Mouse (Mus musculus) midbrain, embryonic 13.5 days (tissue): ENCODE results near the gene Plekhm1. TPM values are rescaled to one million over a fixed set of nuclear protein-coding genes. Genes with fewer than 3 reads are reported as not detected.
"Not testable (repeated sequence)": the region's sequence is repeated elsewhere in the genome, so short reads cannot be mapped to it uniquely, and the experiment has no call there.

Experiments used
- ATAC-seq: fragments of 200-750 bp; cut with Nextera tagmentation; 2 replicates; pipeline ENCODE4 v1.8.0; 2017; ENCODE audit warnings: mild to moderate bottlenecking, moderate TSS enrichment, moderate library complexity
- H3K27ac ChIP-seq: fragments of 300-500 bp; sonication (generic); 2 replicates; pipeline ENCODE4 v1.5.1; 2015; ENCODE audit warnings: inconsistent platforms, mild to moderate bottlenecking, moderate library complexity
- H3K27me3 ChIP-seq: fragments of 300-500 bp; sonication (generic); 2 replicates; pipeline ENCODE4 v1.6.1; 2015; ENCODE audit warnings: mild to moderate bottlenecking, inconsistent platforms
- H3K36me3 ChIP-seq: fragments of 300-500 bp; sonication (generic); 2 replicates; pipeline ENCODE4 v1.6.1; 2015; ENCODE audit warnings: mild to moderate bottlenecking, inconsistent platforms
- H3K4me1 ChIP-seq: fragments of 300-500 bp; sonication (generic); replicated peaks from 2 replicates; pipeline ENCODE4 v1.6.1; 2015; ENCODE audit warnings: inconsistent platforms
- H3K4me2 ChIP-seq: fragments of 300-500 bp; sonication (generic); replicated peaks from 2 replicates; pipeline ENCODE4 v1.6.1; 2015; ENCODE audit warnings: moderate library complexity, mild to moderate bottlenecking, inconsistent platforms
- H3K4me3 ChIP-seq: fragments of 300-500 bp; sonication (generic); replicated peaks from 2 replicates; pipeline ENCODE4 v1.5.1; 2015; ENCODE audit warnings: mild to moderate bottlenecking, inconsistent platforms
- H3K9ac ChIP-seq: fragments of 300-500 bp; sonication (generic); replicated peaks from 2 replicates; pipeline ENCODE4 v1.6.1; 2015; ENCODE audit warnings: mild to moderate bottlenecking, inconsistent platforms
- H3K9me3 ChIP-seq: fragments of 300-500 bp; sonication (generic); 2 replicates; pipeline ENCODE4 v1.6.1; 2016; ENCODE audit warnings: mild to moderate bottlenecking, inconsistent platforms
- WGBS: fragments of 180-500 bp; shearing (Covaris S2); methylation state at CpG from one replicate; pipeline ENCODE4 v1.1.7; 2015; 5-methylcytosine and 5-hydroxymethylcytosine counted together
- polyA plus RNA-seq: library from polyadenylated mRNA; unstranded; fragments of >200 nt; fragmentation: Nextera tagmentation; extraction: Ambion mirVana; gene quantifications from 2 replicates; pipeline ENCODE4 v1.2.1, GENCODE M21; 2015

Plekhm1 gene
- polyA plus RNA-seq, 1 experiment from 2014 or later, result 9.4 TPM

GRCm38 (mm10) chr11:103407136-103407535 lies 5.4 kb downstream of the Plekhm1 start:
- ATAC-seq, H3K4me2 ChIP-seq, H3K27ac ChIP-seq, H3K27me3 ChIP-seq, H3K9ac ChIP-seq, H3K4me3 ChIP-seq, H3K9me3 ChIP-seq: not testable (repeated sequence)
- H3K36me3 ChIP-seq, result peaks cover 35% of the 10 kb centered on the region
- WGBS, result 66% methylated on average over 5 of the region's 5 CpGs
- H3K4me1 ChIP-seq, result peaks cover 21% of the 10 kb centered on the region

- no peak overlapping the region for H3K4me3 ChIP-seq
- H3K9me3 ChIP-seq, result no peaks in the 10 kb centered on the region
- H3K27ac ChIP-seq, result no peak overlapping the region
- no peak for ATAC-seq
- peaks cover 36% of the 10 kb centered on the region for H3K36me3 ChIP-seq
- 84% methylated on average over 7 of the region's 7 CpGs for WGBS
- peaks cover 15% of the 10 kb centered on the region for H3K4me1 ChIP-seq
- no peaks in the 10 kb centered on the region for H3K27me3 ChIP-seq
- no peak overlapping the region for H3K4me2 ChIP-seq
- H3K9ac ChIP-seq, result no peak overlapping the region
These were observed 5.9 kb downstream of the Plekhm1 start for GRCm38 (mm10) chr11:103406551-103406950.

DNA sequence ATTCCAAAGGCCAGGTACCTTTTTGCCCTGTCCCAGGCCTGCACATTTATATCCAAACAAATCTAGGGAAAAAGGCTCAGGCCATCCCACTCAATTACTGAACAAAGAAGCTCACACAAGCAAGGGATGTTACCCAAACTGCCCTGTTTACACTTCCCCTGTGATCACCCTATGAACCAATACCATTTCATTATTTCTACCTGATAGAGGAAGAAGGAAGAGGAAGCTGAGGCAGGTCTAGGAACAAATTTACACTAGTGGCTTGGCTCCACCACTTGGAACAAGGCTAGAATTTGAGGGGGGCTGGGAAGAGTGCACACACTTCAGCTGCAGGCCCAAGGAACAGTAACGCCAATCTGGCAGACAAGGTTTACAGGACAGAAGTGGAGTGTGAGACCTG lies 6.7 kb downstream of the Plekhm1 start:
- no peak for ATAC-seq
- peaks cover 36% of the 10 kb centered on the region for H3K36me3 ChIP-seq

DNA sequence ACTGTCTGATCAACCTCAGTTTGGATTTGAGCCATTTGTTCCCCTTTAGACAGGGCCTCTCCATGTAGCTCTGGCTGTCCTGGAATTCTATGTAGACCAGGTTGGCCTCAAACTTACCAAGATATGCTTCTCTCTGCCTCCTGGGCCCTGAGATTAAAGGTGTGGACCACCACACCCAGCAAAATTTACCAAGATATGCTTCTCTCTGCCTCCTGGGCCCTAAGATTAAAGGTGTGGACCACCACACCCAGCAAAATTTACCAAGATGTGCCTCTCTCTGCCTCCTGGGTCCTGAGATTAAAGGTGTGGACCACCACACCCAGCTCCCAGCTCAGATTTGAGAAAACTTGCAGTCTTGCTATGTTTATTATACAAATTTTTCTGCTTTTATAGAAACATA lies 7.9 kb downstream of the Plekhm1 start:
- ATAC-seq, result no peak
- Histone ChIP-seq H3K9me3 (no peaks in the 10 kb centered on the region), H3K4me2 (no peak overlapping the region), H3K9ac (no peak overlapping the region), H3K27me3 (no peaks in the 10 kb centered on the region), H3K36me3 (peaks cover 36% of the 10 kb centered on the region), H3K4me3 (no peak overlapping the region), H3K27ac (no peak overlapping the region), H3K4me1 (0 out of 2 replicates have a peak, but pooled peaks cover 7% of the 10 kb centered on the region)

More for the DNA sequence above, 6.7 kb downstream of the Plekhm1 start:
- Histone ChIP-seq H3K27ac (no peak overlapping the region), H3K27me3 (no peaks in the 10 kb centered on the region), H3K9me3 (no peaks in the 10 kb centered on the region), H3K4me1 (peaks cover 8% of the 10 kb centered on the region; the same call in 1 of the 2 replicates), H3K4me2 (no peak overlapping the region), H3K4me3 (no peak overlapping the region), H3K9ac (no peak overlapping the region)
- 83% methylated on average over 1 of the region's 1 CpGs for WGBS

DNA sequence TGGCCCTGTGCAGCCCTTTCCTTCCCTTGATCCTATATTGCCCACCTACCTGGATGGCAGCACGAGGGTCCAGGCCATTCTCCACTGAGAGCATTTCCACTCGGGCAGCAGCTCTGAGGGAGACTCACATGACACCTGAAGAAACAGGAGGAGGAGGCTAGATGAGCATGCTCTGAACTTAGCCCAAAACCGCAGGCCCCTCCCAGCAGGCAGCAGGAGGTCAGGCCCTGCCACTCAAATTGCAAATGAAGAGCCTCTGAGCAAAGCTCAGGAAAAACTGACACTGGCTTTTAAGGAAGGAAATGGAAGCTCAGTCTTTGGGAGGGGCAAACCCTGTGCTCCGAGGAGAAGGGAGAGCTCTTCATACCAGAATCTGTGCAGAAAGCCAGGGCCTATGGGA lies 8.7 kb downstream of the Plekhm1 start:
- H3K4me3 ChIP-seq, result no peak overlapping the region
- H3K9ac ChIP-seq, result no peak overlapping the region
- WGBS, result 71% methylated on average over 4 of the region's 4 CpGs
- no peak for ATAC-seq
- no peak overlapping the region for H3K27ac ChIP-seq
- H3K27me3 ChIP-seq, result no peaks in the 10 kb centered on the region
- no peak overlapping the region for H3K4me2 ChIP-seq
- no peaks in the 10 kb centered on the region for H3K9me3 ChIP-seq
- 0 out of 2 replicates have a peak, but pooled peaks cover 7% of the 10 kb centered on the region for H3K4me1 ChIP-seq
- H3K36me3 ChIP-seq, result peaks cover 36% of the 10 kb centered on the region

DNA sequence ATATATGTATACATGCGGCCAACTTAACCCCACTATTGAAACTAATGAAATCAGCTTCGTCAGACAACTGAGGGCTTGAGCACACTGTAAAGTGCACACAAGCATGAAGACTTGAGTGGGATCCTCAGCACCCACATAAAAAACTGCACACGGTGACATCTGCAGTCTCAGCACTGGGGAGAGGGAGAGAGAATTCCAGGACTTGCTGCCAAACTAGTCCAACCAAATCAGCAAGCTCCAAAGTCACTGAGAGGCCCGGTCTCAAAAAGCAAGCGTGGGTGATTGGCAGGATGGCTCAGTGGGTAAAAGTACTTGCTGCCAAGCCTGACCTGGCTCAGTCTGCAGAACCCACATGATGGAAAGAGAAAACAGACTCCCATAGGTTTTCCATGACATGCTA lies 9.7 kb downstream of the Plekhm1 start:
- 93% methylated on average over 5 of the region's 5 CpGs for WGBS

DNA sequence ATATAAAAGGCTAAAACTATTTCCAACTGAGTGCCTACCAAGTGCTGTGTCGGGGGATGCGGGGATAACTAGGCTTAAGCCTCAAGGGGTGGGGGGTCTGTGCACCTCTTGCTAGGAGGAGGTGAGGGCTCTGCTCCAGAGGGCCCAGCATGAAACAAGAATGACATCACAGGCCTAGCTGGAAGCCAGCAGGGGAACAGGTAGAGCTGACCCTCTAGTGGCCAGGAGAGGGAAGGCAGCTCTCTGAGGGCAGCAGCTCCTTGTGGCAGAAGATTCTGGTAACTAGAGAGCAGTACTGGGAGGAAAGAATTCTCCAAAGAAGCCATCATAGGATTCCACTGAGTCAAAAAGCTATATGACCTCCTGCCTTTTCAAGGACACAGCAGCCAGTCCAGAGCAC lies 10.3 kb downstream of the Plekhm1 start:
- Histone ChIP-seq H3K4me3 (no peak overlapping the region), H3K4me2 (no peak overlapping the region), H3K9me3 (no peaks in the 10 kb centered on the region), H3K36me3 (peaks cover 36% of the 10 kb centered on the region), H3K9ac (no peak overlapping the region), H3K27me3 (no peaks in the 10 kb centered on the region), H3K27ac (no peak overlapping the region), H3K4me1 (0 out of 2 replicates have a peak, but pooled peaks cover under 1% of the 10 kb centered on the region)
- ATAC-seq, result no peak
- 65% methylated on average over 2 of the region's 2 CpGs for WGBS

More for the DNA sequence above, 9.7 kb downstream of the Plekhm1 start:
- ATAC-seq, result no peak
- no peak overlapping the region for H3K9ac ChIP-seq
- H3K4me2 ChIP-seq, result no peak overlapping the region
- no peak overlapping the region for H3K4me3 ChIP-seq
- no peaks in the 10 kb centered on the region for H3K9me3 ChIP-seq
- 0 out of 2 replicates have a peak, but pooled peaks cover 5% of the 10 kb centered on the region for H3K4me1 ChIP-seq
- peaks cover 36% of the 10 kb centered on the region for H3K36me3 ChIP-seq
- H3K27ac ChIP-seq, result no peak overlapping the region
- H3K27me3 ChIP-seq, result no peaks in the 10 kb centered on the region

DNA sequence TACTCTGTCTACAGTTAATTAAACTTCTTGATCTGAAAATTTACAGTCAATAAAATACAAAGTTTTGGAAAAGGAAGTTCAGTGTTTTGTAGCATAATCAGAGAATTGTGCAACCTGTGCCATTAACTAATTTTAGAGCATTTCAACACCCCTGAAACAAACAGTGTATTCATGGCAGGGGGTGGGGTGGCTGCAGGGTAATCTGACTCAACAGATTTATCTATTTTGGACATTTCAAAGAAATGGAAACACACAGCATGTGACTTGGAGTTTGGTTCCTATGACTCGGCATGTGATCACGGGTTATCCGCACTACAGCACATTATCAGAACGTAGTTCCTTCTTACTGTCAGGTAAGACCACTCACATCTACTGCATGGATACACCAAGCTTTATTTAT lies 12.5 kb downstream of the Plekhm1 start:
- H3K27ac ChIP-seq, result no peak overlapping the region
- H3K9me3 ChIP-seq, result no peaks in the 10 kb centered on the region
- no peak overlapping the region for H3K9ac ChIP-seq
- peaks cover 48% of the 10 kb centered on the region for H3K36me3 ChIP-seq
- no peak overlapping the region for H3K4me3 ChIP-seq
- ATAC-seq, result no peak
- WGBS, result 95% methylated on average over 4 of the region's 4 CpGs
- no peaks in the 10 kb centered on the region for H3K27me3 ChIP-seq
- H3K4me2 ChIP-seq, result no peak overlapping the region
- no peaks in the 10 kb centered on the region for H3K4me1 ChIP-seq

- WGBS, result 88% methylated on average over 3 of the region's 3 CpGs
- H3K36me3 ChIP-seq, result peaks cover 55% of the 10 kb centered on the region
- H3K27ac ChIP-seq, result no peak overlapping the region
- no peak for ATAC-seq
- no peak overlapping the region for H3K4me3 ChIP-seq
- no peaks in the 10 kb centered on the region for H3K27me3 ChIP-seq
- H3K4me1 ChIP-seq, result no peaks in the 10 kb centered on the region
- no peaks in the 10 kb centered on the region for H3K9me3 ChIP-seq
- H3K9ac ChIP-seq, result no peak overlapping the region
- no peak overlapping the region for H3K4me2 ChIP-seq
These were observed 13.4 kb downstream of the Plekhm1 start for GRCm38 (mm10) chr11:103399050-103399449.

- H3K36me3 ChIP-seq, result peaks cover 60% of the 10 kb centered on the region
- H3K27ac ChIP-seq, result no peak overlapping the region
- no peak overlapping the region for H3K4me3 ChIP-seq
- no peak for ATAC-seq
- no peak overlapping the region for H3K9ac ChIP-seq
- no peaks in the 10 kb centered on the region for H3K9me3 ChIP-seq
- H3K27me3 ChIP-seq, result no peaks in the 10 kb centered on the region
- 92% methylated on average over 4 of the region's 4 CpGs for WGBS
- no peak overlapping the region for H3K4me2 ChIP-seq
- H3K4me1 ChIP-seq, result no peaks in the 10 kb centered on the region
These were observed 15.8 kb downstream of the Plekhm1 start for GRCm38 (mm10) chr11:103396682-103397081.

- no peak for ATAC-seq
- 96% methylated on average over 4 of the region's 4 CpGs for WGBS
- peaks cover 62% of the 10 kb centered on the region for H3K36me3 ChIP-seq
- H3K4me2 ChIP-seq, result no peak overlapping the region
- H3K9me3 ChIP-seq, result no peaks in the 10 kb centered on the region
- no peak overlapping the region for H3K27ac ChIP-seq
- H3K27me3 ChIP-seq, result no peaks in the 10 kb centered on the region
- no peak overlapping the region for H3K4me3 ChIP-seq
- H3K9ac ChIP-seq, result no peak overlapping the region
- no peaks in the 10 kb centered on the region for H3K4me1 ChIP-seq
These were observed 16.3 kb downstream of the Plekhm1 start for GRCm38 (mm10) chr11:103396236-103396635.

DNA sequence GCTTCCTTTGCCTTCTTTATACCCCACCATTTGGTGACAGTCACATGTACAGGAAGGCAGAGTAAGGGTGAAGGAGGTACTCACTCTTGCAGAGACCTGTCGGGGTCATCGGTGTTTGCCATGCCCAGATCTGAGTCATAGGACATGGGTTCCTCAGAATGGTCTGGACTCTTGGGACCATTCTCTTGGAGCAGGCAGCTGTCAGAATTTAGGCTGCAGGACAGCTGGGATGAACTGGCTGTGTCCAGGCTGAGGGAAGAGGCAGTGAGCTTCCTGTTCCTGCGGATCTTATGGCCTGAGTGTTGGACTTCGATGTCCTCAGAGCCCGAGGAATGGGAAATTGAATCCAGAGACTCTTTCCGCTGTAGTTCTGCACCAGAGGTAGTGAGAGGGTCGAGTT lies 17.9 kb downstream of the Plekhm1 start:
- no peak overlapping the region for H3K9ac ChIP-seq
- no peaks in the 10 kb centered on the region for H3K9me3 ChIP-seq
- H3K27me3 ChIP-seq, result no peaks in the 10 kb centered on the region
- ATAC-seq, result no peak
- H3K27ac ChIP-seq, result no peak overlapping the region
- WGBS, result 94% methylated on average over 7 of the region's 7 CpGs
- H3K4me3 ChIP-seq, result no peak overlapping the region
- no peak overlapping the region for H3K4me2 ChIP-seq
- no peaks in the 10 kb centered on the region for H3K4me1 ChIP-seq
- peaks cover 71% of the 10 kb centered on the region for H3K36me3 ChIP-seq

DNA sequence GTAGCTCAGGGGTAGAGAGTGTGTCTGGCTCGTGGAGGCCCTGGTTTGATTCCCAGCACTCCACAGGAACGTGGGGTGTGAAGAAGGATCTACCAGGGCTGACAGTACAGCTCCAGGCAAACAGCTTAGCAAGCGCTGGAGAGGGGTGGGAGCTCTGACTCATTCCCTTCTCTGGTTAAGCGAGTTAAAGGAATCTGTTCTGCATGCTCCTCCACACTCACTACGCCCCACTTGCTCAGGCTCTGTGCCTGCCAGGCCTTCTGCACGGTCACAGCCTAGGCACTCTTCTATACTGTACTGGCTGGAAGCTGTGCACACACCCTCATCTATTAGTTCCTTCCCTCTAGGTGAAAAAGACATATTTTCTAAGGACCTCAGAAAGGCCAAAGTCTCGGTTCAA lies 18.5 kb downstream of the Plekhm1 start:
- Histone ChIP-seq H3K4me2 (no peak overlapping the region), H3K9me3 (no peaks in the 10 kb centered on the region), H3K27ac (no peak overlapping the region), H3K36me3 (peaks cover 74% of the 10 kb centered on the region), H3K4me1 (no peaks in the 10 kb centered on the region), H3K4me3 (no peak overlapping the region), H3K9ac (no peak overlapping the region), H3K27me3 (no peaks in the 10 kb centered on the region)
- ATAC-seq, result no peak
- 94% methylated on average over 7 of the region's 7 CpGs for WGBS
